Mouse (Mus musculus) heart, adult 18-20 months (tissue): ENCODE measurements at regions not wholly inside any gene's neighbourhood (a gene's known extent, or its start where the extent isn't known, plus 50 kb on each side); places are given as distances from the start of the nearest gene placed in this dataset.

ENCODE experiments used
- DNase-seq, 2 experiments: peaks; one replicate each; pipeline ENCODE4 v3.0.0; 2021 to 2022; ENCODE audit warnings: mixed read lengths in 1 of 2
- microRNA-seq, 2 experiments: library from miRNA; unstranded; fragments of <30 nt; microRNA quantifications; one replicate each; pipeline ENCODE4 v1.2.0; 2022

DNA sequence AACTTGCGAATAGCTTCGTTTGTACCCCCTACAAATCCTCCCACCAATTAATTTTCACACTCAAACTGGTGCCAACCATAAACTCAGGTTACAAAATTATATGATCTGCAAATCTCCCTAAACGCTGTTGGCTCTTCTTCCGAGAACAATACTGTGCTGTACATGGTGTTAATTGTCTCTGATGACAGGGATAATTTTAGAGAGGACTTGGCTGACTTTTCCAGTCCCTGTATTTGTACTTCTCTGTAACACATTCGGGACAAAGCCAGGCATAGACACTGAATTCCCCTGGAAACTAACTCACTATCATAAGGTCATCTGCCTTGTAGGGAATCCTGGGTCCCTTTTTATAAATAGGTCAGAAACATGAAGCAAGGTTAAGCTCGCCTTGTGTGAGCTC is 442.4 kb downstream of the Ppargc1a start:
- peak; percentile 31 to 59 for DNase-seq

GRCm38 (mm10) chr5:51110006-51110405 is 457.5 kb downstream of the Ppargc1a start:
- no peak for DNase-seq

DNA sequence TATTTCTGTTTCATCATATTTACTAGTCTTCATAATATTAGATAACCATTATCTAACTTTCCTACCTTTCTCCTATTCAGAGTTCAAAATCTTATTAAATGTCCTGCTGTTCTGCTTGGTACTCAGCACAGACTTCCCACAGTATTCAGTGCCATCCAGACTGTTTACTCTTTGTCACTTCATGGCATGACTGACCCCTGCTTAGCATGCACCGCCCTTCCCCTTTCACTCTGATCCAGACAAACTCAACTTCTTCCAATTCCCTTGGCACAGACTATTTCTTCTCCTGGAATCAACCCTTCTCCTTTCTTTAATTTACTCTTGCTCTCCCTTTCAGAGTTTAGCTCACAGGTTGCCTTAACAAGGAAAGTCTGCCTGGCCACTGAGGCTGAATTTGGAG is 458.8 kb downstream of the Ppargc1a start:
- DNase-seq: no peak

DNA sequence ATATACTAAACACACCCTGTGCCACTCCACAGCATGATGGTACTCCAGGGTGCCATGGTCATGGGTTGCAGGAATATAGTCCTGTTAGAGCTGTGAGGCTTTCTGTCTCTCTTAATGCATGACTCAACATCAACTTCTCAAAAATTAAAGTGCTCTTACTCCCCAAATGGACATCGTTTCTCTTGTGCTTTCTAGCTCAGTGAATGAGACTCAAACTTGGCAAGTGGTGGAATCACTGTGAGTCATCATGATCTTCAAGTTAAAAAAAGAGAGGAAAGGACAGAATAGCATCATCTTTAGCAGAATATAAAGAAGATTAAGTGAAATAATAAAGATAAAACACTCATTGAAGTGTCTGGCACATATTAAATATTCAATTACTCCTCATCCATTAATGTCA is 459.3 kb downstream of the Ppargc1a start:
- no peak for DNase-seq

GRCm38 (mm10) chr5:51099902-51100301 is 467.6 kb downstream of the Ppargc1a start:
- DNase-seq: no peak

- peak in 1 of 2 experiments; percentile 6 for DNase-seq
These were observed 494.7 kb downstream of the Ppargc1a start for GRCm38 (mm10) chr5:51072674-51073468.

DNA sequence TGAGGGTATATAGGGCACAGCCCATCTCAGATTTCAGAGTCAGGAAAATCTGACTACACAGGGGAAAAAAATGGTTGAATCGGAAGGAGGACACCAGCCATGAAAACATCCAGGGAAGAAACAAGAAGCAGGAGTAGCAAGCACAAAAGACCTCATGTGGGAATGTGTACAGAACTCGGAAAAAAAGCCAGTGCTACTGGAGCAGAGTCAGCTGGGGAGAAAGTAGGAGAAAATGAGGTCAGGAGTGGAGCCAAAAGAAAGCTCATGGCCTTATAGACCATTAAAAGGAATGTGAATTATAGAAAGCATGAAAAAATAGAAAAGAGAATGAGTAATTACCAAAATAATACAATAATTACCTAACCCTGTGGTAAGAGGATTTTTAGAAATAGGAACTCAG is 495.4 kb downstream of the Ppargc1a start:
- DNase-seq: no peak

GRCm38 (mm10) chr5:51069668-51070067 is 497.9 kb downstream of the Ppargc1a start:
- no peak for DNase-seq

DNA sequence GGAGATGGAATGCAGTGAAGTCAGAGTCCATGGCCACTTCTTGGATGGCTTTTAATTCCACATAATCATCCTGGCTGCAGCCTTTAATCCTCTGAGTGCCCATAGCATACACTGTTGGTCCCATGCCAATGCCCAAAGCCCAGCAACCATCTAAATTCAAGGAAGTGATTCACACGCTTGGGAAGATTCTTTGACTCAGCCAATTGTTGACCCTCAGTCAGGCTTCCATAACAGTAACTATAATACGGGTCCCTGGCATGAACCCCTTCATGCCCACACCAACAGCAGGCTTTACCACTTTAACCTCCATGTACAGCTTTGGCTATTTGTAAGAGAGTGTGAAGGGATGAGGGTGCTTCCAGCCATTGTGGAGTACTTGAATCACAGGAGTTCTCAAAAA is 521.7 kb downstream of the Ppargc1a start:
- no peak for DNase-seq

DNA sequence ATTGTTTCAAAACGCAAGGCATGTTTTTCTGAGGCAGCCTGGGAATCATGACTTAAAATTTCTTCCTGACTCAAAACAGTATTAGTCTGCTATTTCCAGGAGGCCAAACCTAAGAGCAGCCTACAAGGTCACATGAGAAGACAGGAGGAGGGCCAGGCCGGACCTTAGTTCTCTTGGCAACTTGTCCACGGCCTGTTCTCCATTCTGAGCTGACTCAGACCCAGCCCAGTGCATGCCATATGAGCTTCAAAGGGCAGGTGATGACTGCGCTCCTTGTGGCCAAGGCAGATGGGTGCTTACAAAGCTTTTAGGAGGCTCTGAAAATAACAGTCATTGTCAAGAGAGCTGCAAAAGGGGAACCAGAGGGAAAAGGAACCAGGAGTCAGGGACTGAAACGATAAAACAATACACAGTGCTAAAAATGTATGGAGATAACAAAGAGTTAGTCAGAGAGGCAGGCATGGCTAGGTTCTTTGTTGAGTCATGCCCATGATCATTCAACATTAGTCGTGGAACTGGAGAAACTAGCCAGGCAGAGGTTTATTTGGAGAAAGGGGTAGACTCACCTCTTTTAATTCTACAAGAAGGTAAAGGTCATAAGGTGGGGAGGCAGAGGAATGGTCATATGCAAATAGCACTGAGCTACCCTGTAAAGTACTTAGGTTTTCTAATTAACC is 525.8 kb downstream of the Ppargc1a start:
- DNase-seq: no peak

GRCm38 (mm10) chr5:51040926-51041325 is 526.6 kb downstream of the Ppargc1a start:
- peak in 1 of 2 experiments; percentile 2 for DNase-seq

DNA sequence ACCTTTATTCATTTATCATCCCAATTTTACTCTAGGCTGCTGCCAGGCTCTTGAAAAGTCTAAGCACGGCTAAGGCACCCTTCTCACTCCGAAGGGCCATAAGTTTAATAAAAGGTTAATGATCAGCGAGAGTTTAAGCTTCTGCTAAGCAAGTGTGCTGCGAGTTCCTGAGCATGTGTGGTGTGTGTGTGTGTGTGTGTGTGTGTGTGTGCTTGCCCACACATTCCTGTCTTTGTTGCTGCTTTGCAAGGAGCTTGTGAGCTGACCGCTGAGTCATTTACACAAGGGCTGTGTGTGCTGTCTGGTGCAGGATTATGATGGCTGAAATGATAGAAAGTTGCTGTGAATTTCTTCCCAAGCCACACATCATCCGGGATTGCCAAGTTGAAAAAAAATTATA is 527.1 kb downstream of the Ppargc1a start:
- no peak for DNase-seq

GRCm38 (mm10) chr5:51039713-51040178 is 527.8 kb downstream of the Ppargc1a start:
- DNase-seq: peak; percentile 29 to 44

DNA sequence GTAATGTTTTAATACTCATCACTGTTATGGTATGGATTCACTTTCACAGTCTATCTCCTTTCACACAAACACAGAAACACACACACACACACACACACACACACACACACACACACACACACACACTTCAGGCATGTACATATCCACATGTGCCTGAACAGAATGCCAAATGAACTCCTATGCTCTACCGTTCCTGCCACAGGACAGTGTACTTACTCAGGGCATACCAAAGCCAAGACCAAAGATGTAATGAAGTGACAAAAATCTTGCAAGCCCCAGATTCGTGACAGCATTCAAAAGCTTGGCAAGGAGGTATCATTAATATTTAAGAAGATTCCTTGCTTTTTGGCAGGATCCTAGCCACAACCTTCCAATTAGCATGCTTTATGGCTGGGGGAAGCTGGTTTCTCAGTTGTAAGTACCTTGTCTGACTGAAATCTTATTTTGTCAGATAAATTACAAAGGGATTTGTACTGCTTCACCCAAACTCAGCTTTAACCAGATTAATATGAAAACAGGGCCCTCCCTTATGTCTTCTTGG is 531.0 kb downstream of the Ppargc1a start:
- DNase-seq: no peak

GRCm38 (mm10) chr5:51028966-51029365 is 538.6 kb downstream of the Ppargc1a start:
- no peak for DNase-seq

DNA sequence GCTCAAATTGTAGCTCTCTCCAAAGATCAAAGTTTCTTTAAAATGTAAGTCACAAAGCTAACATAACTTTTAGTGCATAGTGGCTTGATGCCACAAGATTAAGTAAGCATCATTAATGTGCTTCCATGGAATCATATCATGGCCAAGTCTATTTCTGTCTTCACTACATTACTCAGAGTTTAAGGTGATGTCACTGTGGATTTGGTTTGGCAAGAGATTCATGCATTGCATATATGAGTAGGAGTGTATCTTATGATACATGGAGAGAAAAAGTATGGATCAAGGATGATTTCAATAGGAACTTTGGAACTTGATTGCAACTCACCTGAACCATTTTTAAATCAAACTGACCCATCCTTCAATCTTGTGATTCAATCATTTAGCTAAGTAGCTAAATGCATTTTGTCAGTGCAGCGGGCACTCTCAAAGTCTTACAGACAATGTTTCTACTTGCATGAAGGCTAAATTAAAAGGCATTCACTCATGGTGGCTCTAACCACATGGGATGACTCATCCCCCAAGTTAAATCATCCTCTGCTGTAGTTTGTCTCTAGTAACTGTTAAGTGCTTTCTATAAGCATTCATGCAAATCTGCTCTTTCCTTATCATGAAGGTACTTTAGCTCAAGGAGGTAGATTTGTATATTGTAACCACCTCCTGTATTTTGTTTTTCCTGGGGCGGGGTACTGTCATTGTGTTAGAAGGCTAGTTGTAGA is 576.5 kb downstream of the Ppargc1a start:
- DNase-seq: no peak

Small RNAs in the stretch of these regions (microRNA-seq; reads per million reads assigned to microRNA genes)
- 0 reads per million in 2 experiments for gene Gm44377
